Mouse (Mus musculus) T-cell, adult 2 months (primary cell): ENCODE measurements around the gene Ptpa.

Source experiments
- DNase-seq: peaks from one replicate; pipeline ENCODE4 v3.0.0; 2022; ENCODE audit warnings: low spot score

The Ptpa gene

GRCm38 (mm10) chr2:30437791-30438190, 22.0 kb downstream of the Ptpa start:
- DNase-seq, result no peak

DNA sequence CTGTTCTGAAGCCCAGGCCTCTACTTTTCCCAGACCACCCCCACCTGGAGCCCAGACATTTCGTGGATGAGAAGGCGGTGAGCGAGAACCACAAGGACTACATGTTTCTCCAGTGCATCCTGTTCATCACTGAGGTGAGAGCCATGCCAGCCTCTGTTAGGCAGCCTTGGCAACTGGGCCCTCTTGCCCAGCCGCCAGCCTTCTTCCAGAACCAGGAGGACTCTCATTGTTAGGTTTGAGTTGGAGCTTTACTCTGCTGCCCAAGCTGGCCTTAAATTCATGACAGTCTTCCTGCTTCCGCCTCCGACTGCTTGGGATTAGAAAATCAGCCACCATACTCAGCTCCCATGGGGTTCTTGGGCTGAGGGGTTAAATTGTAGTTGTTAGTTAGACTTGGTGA, 23.8 kb downstream of the Ptpa start:
- no peak for DNase-seq

GRCm38 (mm10) chr2:30440211-30440700, 24.4 kb downstream of the Ptpa start:
- no peak for DNase-seq

DNA sequence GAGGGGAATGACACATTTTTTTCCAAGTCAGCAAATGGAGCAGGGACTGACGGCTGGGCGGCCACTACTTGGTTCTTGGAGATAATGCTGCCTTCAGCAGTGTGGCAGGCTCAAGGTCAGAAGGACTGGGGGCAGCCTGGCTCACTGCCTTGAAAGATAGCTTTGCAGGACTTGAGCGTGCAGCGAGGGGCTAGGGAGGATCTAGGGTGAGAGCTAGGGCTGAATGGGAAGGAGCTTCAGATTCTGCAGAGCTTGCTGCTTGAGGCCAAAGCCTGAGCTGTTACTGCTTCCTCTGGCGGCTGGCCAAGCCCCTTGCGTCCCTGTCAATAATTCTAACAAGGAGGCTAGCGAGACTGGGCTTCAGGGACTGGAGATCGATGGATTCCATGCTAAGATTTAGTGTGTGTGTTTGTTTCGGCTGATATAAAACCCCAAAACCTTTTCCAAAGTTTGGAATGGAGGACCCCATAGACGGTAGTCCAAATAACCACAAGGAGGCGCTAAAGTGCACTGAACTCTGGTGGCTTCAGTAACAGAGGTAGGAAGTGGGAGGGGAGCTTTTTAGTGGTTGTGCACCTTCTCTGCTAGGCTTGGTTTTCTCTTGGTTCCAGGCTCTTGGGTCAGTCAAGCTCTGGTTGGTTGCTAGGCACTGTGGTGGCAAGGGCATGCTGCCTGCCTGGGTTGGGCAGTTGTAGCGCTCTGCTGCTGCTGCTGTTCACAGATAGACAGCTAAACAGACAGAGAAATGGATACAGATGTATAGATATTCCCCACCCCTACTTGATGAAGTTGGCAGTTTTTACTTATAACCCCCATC, 25.1 kb downstream of the Ptpa start:
- DNase-seq, result peak; percentile 75

- peak; percentile 64 for DNase-seq
Measured at GRCm38 (mm10) chr2:30441518-30442497, 26.0 kb downstream of the Ptpa start.

DNA sequence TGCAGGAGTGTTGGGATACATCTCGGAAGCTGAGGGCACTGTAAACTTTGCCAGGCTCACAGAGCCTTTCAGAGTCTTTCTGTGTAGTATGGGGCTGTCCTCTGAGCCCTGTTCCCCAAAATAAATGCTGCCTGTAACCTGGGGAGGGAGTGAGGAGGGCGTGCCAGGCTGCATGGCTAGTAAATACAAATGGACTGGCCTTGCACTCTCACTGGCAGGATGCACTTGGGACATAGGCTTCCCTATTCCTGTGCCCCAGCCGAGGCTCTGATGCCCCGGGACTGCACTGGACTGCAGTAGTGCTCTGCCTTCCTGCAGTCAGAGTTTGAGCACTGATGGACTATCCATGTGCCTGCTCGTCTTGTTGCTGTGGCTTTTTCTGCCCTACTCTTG, 26.7 kb downstream of the Ptpa start:
- no peak for DNase-seq

DNA sequence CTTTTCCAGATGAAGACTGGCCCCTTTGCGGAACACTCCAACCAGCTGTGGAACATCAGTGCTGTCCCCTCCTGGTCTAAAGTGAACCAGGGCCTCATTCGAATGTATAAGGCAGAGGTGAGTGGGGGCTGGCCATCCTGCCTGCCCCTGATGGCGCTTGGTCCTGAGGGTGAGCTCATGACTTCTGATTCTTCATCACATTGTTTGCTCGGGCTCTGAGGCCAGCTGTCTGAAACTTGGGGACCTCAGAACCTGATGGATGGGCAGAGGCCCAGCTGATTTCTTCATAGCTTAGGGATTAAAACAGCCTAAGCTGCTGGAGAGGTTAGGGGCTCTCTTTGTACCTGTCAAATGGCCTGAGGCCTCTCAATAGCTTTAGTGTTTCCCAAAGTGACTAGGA, 27.4 kb downstream of the Ptpa start:
- no peak for DNase-seq

GRCm38 (mm10) chr2:30444006-30444405, 28.2 kb downstream of the Ptpa start:
- DNase-seq, result no peak

GRCm38 (mm10) chr2:30444450-30444849, 28.6 kb downstream of the Ptpa start:
- no peak for DNase-seq

DNA sequence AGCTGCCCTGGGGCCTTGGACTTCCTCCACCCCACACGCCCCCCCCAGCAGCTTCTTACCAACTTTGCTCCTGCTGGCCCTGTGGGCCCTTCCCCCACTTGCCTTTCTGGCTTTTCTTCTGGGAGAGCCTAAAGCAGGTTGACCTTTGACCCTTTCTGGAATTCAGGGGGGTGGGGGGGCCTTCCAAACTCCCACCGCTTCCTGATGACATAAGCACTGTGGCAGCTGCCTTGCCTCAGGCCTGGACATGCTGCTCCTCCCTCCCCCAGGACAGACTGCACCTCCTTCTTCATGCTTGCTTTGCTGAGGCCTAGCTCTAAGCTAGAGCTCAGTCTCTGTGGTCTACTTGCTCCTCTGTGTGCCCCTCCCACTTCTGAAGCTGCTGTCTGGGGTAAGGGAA, 29.5 kb downstream of the Ptpa start:
- DNase-seq, result no peak

DNA sequence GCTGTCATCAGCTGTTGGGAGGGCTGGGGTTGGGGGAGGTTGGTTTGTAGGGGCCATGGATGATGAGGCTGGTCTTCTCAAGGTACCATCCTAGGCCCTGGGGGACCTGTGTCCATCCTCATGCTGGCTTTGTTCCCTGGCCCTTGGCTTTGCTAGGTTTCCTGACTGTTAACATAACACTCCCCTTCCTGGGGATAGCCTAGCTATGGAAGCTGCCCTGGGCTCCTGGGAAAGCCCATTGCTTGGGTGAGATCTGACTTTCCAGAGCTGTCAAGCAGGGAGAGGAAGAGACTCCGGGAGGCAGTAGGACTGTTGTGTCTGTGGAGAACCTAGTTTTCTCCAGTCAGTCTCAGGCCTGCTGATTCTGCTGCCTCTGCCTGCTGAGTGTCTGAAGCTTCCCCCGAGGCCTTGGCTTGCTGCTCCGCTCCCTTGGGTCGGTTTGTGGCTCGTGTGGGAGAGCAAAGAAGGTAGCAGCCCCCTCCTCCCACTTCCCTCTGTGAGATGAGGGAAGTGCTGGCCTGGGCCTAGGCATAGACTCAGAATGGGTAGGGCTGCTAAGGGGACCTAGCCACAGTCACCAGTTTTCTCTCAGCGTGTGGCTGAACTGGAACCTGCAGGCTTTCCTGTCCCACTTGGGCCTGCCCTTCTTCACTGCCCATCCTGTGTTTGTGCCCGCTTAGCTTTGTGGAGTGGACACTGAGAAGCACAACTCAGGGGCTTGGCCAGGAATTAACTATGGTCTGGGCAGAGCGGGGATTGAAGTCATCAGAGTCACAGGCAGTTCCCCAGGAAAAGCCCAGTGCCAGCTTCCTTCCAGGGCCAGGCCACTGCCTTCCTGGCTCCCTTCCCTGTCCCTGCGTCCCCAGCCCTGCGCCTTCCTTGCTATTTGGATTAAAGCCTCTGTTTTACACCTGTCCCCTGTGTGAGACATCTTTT, 31.3 kb downstream of the Ptpa start:
- no peak for DNase-seq

DNA sequence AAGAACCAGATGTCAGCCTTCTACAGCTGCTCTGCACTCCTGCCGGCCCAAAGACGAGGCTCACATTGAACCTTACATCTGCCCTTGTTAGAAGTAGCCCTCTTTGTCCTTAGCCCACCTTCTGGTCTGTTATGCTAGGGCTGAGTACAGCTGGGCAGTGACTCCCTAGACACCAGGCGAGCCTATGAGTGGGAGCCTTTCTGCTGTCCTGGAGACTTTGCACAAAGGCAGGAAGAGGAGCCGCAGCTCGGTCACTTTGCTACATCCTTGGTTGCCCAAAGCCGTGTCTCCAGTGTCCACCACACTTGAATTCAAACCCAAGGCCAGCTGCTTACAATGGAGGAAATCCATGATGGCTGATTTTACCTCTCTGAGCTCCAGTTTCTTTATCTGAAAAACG, 32.5 kb downstream of the Ptpa start:
- no peak for DNase-seq

- DNase-seq, result no peak
Measured at GRCm38 (mm10) chr2:30450530-30450929, 34.7 kb downstream of the Ptpa start.

DNA sequence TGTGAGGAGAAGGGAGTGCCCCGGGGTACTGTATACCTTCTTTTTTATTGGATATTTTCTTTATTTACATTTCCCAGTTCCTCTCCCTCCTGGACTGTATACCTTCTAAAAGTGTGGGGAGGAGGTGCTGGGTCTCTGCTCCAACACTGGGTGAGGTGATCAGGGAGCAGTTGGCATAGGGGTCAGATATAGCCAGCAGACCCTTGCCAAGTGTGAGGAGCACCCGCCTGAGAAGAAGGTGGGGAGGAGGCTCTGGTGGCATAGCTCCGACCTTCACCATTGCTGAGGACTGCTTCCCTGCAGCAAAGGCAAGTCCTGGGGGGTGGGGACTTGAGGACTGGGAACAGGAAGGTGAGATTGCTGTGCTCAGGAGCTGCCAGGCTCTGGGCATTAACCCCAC, 35.7 kb downstream of the Ptpa start:
- no peak for DNase-seq

GRCm38 (mm10) chr2:30453570-30453969, 37.7 kb downstream of the Ptpa start:
- no peak for DNase-seq

DNA sequence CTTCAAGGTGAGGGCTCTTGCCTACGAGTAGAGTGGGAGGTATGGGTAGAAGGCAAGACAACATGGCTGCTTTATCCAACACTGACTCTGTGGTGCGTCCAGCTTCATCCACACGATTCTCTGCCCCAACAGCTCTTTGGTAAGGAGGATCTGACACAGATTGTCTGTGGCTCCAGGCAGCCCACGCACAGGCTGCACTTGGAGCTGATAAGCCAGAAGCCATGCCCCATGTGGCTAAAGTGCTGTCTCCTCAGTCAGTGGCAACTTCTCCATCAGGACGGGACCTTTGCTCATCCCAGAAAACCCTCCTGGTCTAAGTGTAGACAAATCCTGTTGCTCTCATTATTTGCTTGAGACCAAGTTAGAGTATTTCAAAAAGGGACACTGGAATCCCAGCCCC, 38.7 kb downstream of the Ptpa start:
- no peak for DNase-seq

- DNase-seq, result no peak
Measured at GRCm38 (mm10) chr2:30456104-30456980, 40.5 kb downstream of the Ptpa start.

DNA sequence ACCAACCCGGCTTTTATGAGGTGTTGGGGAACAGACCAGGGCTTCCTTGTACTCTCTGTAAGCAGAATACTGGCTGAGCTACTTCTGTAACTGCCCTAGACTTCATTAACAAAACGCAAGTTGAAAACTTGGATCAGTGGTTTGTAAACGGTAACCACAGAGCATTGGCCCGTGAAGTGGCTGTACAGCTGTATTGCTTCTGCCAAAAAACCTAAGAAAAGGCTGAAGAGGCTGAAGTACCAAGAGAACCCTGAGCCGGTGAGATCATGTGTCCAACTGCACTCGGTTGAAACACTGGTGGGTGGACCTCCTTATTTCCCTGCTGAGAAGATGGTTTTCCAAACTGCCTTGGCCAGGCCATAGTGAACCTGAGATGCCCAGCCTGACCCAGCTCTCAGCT, 42.5 kb downstream of the Ptpa start:
- no peak for DNase-seq

DNA sequence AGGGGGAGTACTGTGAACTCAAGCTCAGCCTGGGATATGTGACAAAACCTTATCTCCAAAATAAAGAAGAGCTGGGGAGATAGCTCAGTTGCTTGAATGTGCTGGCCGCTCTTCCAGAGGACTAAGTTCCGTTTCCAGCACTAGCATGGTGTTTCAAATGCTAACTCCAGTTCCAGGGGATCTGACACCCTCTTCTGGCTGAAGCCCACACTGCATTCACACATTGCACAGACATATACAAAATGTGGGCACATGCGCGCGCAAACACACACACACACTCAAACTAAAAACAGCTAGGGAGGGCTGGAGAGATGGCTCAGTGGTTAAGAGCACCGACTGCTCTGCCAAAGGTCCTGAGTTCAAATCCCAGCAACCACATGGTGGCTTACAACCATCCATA, 43.4 kb downstream of the Ptpa start:
- DNase-seq, result no peak

DNA sequence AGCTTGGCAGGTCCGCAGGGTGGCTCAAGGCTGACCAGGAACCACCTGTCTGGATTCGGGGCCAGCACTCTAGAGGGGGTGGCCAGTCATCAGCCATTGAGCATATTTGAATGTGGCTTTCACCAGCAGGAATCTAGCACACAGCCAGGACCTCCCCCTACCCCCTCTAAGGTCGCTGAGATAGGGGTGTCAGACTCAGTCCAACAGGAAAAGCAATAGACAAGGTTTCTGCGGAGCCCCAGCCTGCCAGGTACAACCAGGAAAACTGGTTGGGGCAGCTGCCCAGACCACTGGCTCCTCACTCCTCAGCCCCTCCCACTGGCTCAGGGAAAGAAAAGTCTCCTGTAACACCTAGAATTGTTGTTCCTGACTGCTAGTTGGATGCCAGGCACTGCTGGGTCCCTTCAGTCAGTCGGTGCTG, 47.5 kb downstream of the Ptpa start:
- DNase-seq, result no peak

- peak; percentile 91 for DNase-seq
Measured at GRCm38 (mm10) chr2:30463904-30464330, 48.1 kb downstream of the Ptpa start.
